Mouse (Mus musculus): ENCODE data around the gene A230072I06Rik. TPM values are rescaled to one million over a fixed set of nuclear protein-coding genes. Genes with fewer than 3 reads are reported as not detected.

The A230072I06Rik gene
- total and polyA plus RNA-seq, 3 experiments, result 0.11 TPM; not detected in 2

GRCm38 (mm10) chr8:12315177-12315576, 36.6 kb downstream of the A230072I06Rik start:
- Histone ChIP-seq H3K9me3 (replicated peaks) (no peaks in the 10 kb centered on the region), H3K4me3 (ENCODE audit: low read depth, low read length) (no peak overlapping the region), H3K36me3 (replicated peaks) (no peaks in the 10 kb centered on the region), H3K4me1 (ENCODE audit: insufficient read depth, low read depth, low read length) (no peaks in the 10 kb centered on the region), H3K27me3 (ENCODE audit: insufficient read depth, low read length) (no peaks in the 10 kb centered on the region)
- TF ChIP-seq TAL1 (conservative IDR thresholded peaks at IDR 0.05; ENCODE audit: low read depth, low read length), result no peak
- TF ChIP-seq GATA2 (IDR thresholded peaks at IDR 0.05; ENCODE audit: borderline replicate concordance, low read depth, low read length), result no peak
- no peak for TF ChIP-seq POLR2AphosphoS5 (IDR thresholded peaks at IDR 0.05; ENCODE audit: insufficient replicate concordance, low read depth, low read length)
- TF ChIP-seq CTCF (IDR thresholded peaks at IDR 0.05; ENCODE audit: low read depth, low read length), result no peak
- no peak for TF ChIP-seq GATA1 (IDR thresholded peaks at IDR 0.05; ENCODE audit: borderline replicate concordance, low read length)
- ATAC-seq (ENCODE audit: extremely low read depth, insufficient number of reproducible peaks, low FRiP score, poor library complexity, severe bottlenecking) (no peak), DNase-seq (ENCODE audit: low spot score) (no peak)

- Histone ChIP-seq H3K4me1 (ENCODE audit: insufficient read depth, low read depth, low read length) (no peaks in the 10 kb centered on the region), H3K36me3 (replicated peaks) (no peaks in the 10 kb centered on the region), H3K9me3 (replicated peaks) (no peaks in the 10 kb centered on the region), H3K27me3 (ENCODE audit: insufficient read depth, low read length) (no peaks in the 10 kb centered on the region), H3K4me3 (ENCODE audit: low read depth, low read length) (no peak overlapping the region)
- TF ChIP-seq CTCF (IDR thresholded peaks at IDR 0.05; ENCODE audit: low read depth, low read length), result no peak
- TF ChIP-seq TAL1 (conservative IDR thresholded peaks at IDR 0.05; ENCODE audit: low read depth, low read length), result no peak
- TF ChIP-seq GATA1 (IDR thresholded peaks at IDR 0.05; ENCODE audit: borderline replicate concordance, low read length), result no peak
- TF ChIP-seq POLR2AphosphoS5 (IDR thresholded peaks at IDR 0.05; ENCODE audit: insufficient replicate concordance, low read depth, low read length), result no peak
- no peak for TF ChIP-seq GATA2 (IDR thresholded peaks at IDR 0.05; ENCODE audit: borderline replicate concordance, low read depth, low read length)
- DNase-seq (ENCODE audit: low spot score) (no peak), ATAC-seq (ENCODE audit: extremely low read depth, insufficient number of reproducible peaks, low FRiP score, poor library complexity, severe bottlenecking) (no peak)
These were observed 41.3 kb downstream of the A230072I06Rik start for GRCm38 (mm10) chr8:12319755-12320455.

DNA sequence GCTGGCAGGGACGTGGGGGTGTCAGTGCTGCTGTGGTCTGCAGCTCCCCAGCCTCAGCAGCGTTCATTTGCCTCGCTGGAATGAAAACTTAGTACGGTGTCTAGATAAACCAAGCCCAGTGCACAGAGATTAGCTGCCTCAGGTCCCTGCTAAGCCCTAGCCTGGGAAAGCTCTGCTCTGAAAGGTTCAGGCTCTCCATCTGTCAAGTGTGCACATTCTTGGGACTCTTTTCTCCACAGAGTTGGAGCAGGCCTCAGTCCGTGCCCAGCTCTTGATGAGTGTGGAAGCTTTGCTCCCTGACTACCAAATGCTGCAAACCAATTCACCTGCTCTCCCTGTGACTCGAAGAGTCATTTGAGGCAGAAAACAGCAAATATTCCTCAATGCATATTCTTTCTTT, 43.5 kb downstream of the A230072I06Rik start:
- Histone ChIP-seq H3K36me3 (replicated peaks) (no peaks in the 10 kb centered on the region), H3K4me1 (ENCODE audit: insufficient read depth, low read depth, low read length) (no peaks in the 10 kb centered on the region), H3K4me3 (ENCODE audit: low read depth, low read length) (no peak overlapping the region), H3K27me3 (ENCODE audit: insufficient read depth, low read length) (no peaks in the 10 kb centered on the region), H3K9me3 (replicated peaks) (no peaks in the 10 kb centered on the region)
- no peak for TF ChIP-seq GATA2 (IDR thresholded peaks at IDR 0.05; ENCODE audit: borderline replicate concordance, low read depth, low read length)
- no peak for TF ChIP-seq TAL1 (conservative IDR thresholded peaks at IDR 0.05; ENCODE audit: low read depth, low read length)
- no peak for TF ChIP-seq CTCF (IDR thresholded peaks at IDR 0.05; ENCODE audit: low read depth, low read length)
- TF ChIP-seq GATA1 (IDR thresholded peaks at IDR 0.05; ENCODE audit: borderline replicate concordance, low read length), result no peak
- no peak for TF ChIP-seq POLR2AphosphoS5 (IDR thresholded peaks at IDR 0.05; ENCODE audit: insufficient replicate concordance, low read depth, low read length)
- ATAC-seq (ENCODE audit: extremely low read depth, insufficient number of reproducible peaks, low FRiP score, poor library complexity, severe bottlenecking), result no peak
- no peak for DNase-seq (ENCODE audit: low spot score)

- Histone ChIP-seq H3K27me3 (ENCODE audit: insufficient read depth, low read length) (no peaks in the 10 kb centered on the region), H3K9me3 (replicated peaks) (no peaks in the 10 kb centered on the region), H3K36me3 (replicated peaks) (no peaks in the 10 kb centered on the region), H3K4me1 (ENCODE audit: insufficient read depth, low read depth, low read length) (no peaks in the 10 kb centered on the region), H3K4me3 (ENCODE audit: low read depth, low read length) (no peak overlapping the region)
- no peak for ATAC-seq (ENCODE audit: extremely low read depth, insufficient number of reproducible peaks, low FRiP score, poor library complexity, severe bottlenecking)
- TF ChIP-seq GATA2 (IDR thresholded peaks at IDR 0.05; ENCODE audit: borderline replicate concordance, low read depth, low read length) (no peak), TAL1 (conservative IDR thresholded peaks at IDR 0.05; ENCODE audit: low read depth, low read length) (no peak), POLR2AphosphoS5 (IDR thresholded peaks at IDR 0.05; ENCODE audit: insufficient replicate concordance, low read depth, low read length) (no peak), CTCF (IDR thresholded peaks at IDR 0.05; ENCODE audit: low read depth, low read length) (no peak), GATA1 (IDR thresholded peaks at IDR 0.05; ENCODE audit: borderline replicate concordance, low read length) (no peak)
- no peak for DNase-seq (ENCODE audit: low spot score)
These were observed 44.6 kb downstream of the A230072I06Rik start for GRCm38 (mm10) chr8:12323238-12323637.

- Histone ChIP-seq H3K36me3 (replicated peaks) (no peaks in the 10 kb centered on the region), H3K27me3 (ENCODE audit: insufficient read depth, low read length) (no peaks in the 10 kb centered on the region), H3K4me3 (ENCODE audit: low read depth, low read length) (no peak overlapping the region), H3K4me1 (ENCODE audit: insufficient read depth, low read depth, low read length) (no peaks in the 10 kb centered on the region), H3K9me3 (replicated peaks) (no peaks in the 10 kb centered on the region)
- no peak for TF ChIP-seq POLR2AphosphoS5 (IDR thresholded peaks at IDR 0.05; ENCODE audit: insufficient replicate concordance, low read depth, low read length)
- no peak for TF ChIP-seq GATA1 (IDR thresholded peaks at IDR 0.05; ENCODE audit: borderline replicate concordance, low read length)
- no peak for TF ChIP-seq GATA2 (IDR thresholded peaks at IDR 0.05; ENCODE audit: borderline replicate concordance, low read depth, low read length)
- no peak for TF ChIP-seq TAL1 (conservative IDR thresholded peaks at IDR 0.05; ENCODE audit: low read depth, low read length)
- no peak for TF ChIP-seq CTCF (IDR thresholded peaks at IDR 0.05; ENCODE audit: low read depth, low read length)
- no peak for DNase-seq (ENCODE audit: low spot score)
- ATAC-seq (ENCODE audit: extremely low read depth, insufficient number of reproducible peaks, low FRiP score, poor library complexity, severe bottlenecking), result no peak
These were observed 45.9 kb downstream of the A230072I06Rik start for GRCm38 (mm10) chr8:12324561-12324960.

DNA sequence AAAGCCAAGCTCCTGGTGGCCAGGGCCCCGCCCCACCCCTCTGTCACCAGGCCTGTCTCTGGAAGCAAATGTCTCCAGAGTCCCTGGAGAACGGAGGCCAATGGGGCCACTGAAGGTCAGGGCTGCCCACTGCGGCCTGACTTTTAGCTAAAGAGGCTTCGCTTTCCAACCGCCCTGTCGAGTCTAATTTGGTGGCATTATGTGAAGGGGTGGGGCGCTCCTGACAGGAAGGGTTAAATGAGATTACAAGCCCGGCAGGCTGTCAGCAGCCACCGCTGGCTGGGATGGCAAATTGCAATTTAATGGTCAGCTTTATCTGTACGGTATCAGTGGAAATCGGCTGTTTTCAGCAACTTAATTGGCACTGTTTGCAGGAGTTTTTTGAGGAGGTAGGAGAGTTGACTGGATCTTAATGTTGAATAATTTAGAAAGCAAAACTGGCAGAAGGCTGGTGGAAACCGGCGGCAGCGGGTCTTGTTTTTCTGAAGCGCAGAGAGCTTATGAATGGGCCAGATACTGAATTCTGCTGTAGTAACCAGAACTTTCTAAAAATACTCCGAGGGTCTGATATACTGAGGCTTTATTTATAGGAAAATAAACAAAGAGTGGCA, 46.5 kb downstream of the A230072I06Rik start:
- no peak for TF ChIP-seq CTCF (IDR thresholded peaks at IDR 0.05; ENCODE audit: low read depth, low read length)
- no peak for TF ChIP-seq GATA1 (IDR thresholded peaks at IDR 0.05; ENCODE audit: borderline replicate concordance, low read length)
- no peak for TF ChIP-seq GATA2 (IDR thresholded peaks at IDR 0.05; ENCODE audit: borderline replicate concordance, low read depth, low read length)
- no peak for TF ChIP-seq POLR2AphosphoS5 (IDR thresholded peaks at IDR 0.05; ENCODE audit: insufficient replicate concordance, low read depth, low read length)
- TF ChIP-seq TAL1 (conservative IDR thresholded peaks at IDR 0.05; ENCODE audit: low read depth, low read length), result no peak
- no peak for ATAC-seq (ENCODE audit: extremely low read depth, insufficient number of reproducible peaks, low FRiP score, poor library complexity, severe bottlenecking)
- Histone ChIP-seq H3K4me3 (ENCODE audit: low read depth, low read length) (no peak overlapping the region), H3K27me3 (ENCODE audit: insufficient read depth, low read length) (no peaks in the 10 kb centered on the region), H3K36me3 (replicated peaks) (no peaks in the 10 kb centered on the region), H3K4me1 (ENCODE audit: insufficient read depth, low read depth, low read length) (no peaks in the 10 kb centered on the region), H3K9me3 (replicated peaks) (no peaks in the 10 kb centered on the region)
- DNase-seq (ENCODE audit: low spot score), result no peak

Data from G1E (cell line).